Mouse (Mus musculus) gastrocnemius, adult 2 months (tissue): ENCODE measurements around the gene Zswim1. TPM values are rescaled to one million over a fixed set of nuclear protein-coding genes. Genes with fewer than 3 reads are reported as not detected.
A peak's percentile ranks its signal among the peaks of the same experiment; 100 is the strongest.
"Not testable (repeated sequence)": the region's sequence is repeated elsewhere in the genome, so short reads cannot be mapped to it uniquely, and the experiment has no call there.

Experiments used
- DNase-seq: peaks from one replicate; pipeline ENCODE4 v3.0.0; 2022
- H3K27ac ChIP-seq: fragments of 200-600 bp; 2 replicates; pipeline ENCODE4 v1.8.1; 2022; ENCODE audit warnings: mild to moderate bottlenecking
- H3K4me3 ChIP-seq: fragments of 200-600 bp; 2 replicates; pipeline ENCODE4 v1.8.1; 2022; ENCODE audit warnings: mild to moderate bottlenecking, moderate library complexity
- CTCF ChIP-seq: fragments of 200-600 bp; IDR thresholded peaks from 2 replicates; pipeline ENCODE4 v1.8.1; 2022; ENCODE audit warnings: antibody characterized with exemption, mild to moderate bottlenecking, moderate library complexity
- intact Hi-C: fragments of 180-260 bp; cut with DNase I; formaldehyde crosslinking; loops from one replicate; pipeline ENCODE4 v1.15.1; 2025
- total RNA-seq, 2 experiments: library from RNA; stranded (reverse); gene quantifications; 2 replicates each; pipeline ENCODE4 v1.2.3; 2021

The Zswim1 gene
- total RNA-seq, 2 experiments from 2014 or later, result 4.6 to 4.9 TPM

DNA sequence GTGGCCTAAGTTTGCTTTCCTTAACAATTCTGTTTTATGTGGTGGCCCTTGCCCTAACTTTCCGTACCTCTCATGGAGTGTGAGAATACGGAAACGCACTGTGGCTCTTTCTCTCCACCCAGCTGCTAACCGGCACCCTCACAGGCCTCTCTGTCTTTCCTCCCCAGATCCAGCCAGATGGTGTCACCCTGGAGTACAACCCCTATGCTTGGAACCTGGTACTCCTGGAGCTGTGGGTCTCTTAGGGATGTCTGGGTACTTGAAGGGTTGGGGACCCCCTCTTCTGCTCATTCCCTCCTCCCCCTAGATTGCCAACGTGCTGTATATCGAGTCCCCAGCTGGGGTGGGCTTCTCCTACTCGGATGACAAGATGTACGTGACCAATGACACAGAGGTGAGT is 12.0 kb downstream of the Zswim1 start:
- intact Hi-C loops, result no loop called here

DNA sequence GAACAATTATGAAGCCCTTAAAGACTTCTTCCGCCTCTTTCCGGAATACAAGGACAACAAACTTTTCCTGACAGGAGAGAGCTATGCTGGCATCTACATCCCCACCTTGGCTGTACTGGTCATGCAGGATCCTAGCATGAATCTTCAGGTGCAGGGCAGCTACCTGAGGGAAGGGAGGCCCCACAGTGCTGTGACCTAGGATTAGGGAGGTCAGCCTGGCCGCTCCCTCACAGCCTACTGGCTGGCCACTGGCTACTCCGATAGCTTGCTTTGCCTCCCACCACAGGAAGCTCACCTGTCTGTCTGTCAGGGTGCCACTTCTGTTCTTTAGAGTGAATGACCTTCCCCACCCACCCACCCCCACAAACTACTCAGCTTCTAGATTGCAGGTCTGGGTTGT is 12.7 kb downstream of the Zswim1 start:
- intact Hi-C loops, result no loop called here
- Histone ChIP-seq H3K4me3 (peak overlapping the region; percentile 75), H3K27ac (no peak overlapping the region)
- TF ChIP-seq CTCF, result no peak
- no peak for DNase-seq

More for the DNA sequence above, 12.0 kb downstream of the Zswim1 start:
- TF ChIP-seq CTCF, result peak; percentile 10; the same call in 1 of the 2 replicates
- Histone ChIP-seq H3K4me3 (peak overlapping the region; percentile 75), H3K27ac (peak overlapping the region; percentile 95)
- DNase-seq, result no peak

DNA sequence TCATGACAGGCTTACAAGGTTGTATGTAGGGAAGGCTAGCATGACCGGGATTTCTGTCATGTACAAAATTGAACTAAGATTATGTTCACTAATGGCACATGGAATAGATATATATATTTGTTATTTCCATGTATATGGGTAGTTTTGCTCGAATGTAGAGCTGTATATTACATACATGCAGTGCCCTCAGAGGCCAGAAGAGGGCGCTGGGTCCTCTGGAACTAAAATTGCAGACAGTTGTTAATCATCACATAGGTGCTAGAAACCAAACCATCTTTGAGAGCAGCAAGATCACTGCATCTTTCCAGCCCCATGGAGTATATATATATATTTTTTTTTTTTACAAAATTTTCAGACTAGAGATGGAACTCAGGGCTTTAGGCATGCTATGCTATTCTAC is 23.3 kb downstream of the Zswim1 start:
- TF ChIP-seq CTCF, result peak; percentile 60
- Histone ChIP-seq H3K27ac (no peak overlapping the region), H3K4me3 (no peak overlapping the region)
- DNase-seq, result no peak
- intact Hi-C loops, result no loop called here

DNA sequence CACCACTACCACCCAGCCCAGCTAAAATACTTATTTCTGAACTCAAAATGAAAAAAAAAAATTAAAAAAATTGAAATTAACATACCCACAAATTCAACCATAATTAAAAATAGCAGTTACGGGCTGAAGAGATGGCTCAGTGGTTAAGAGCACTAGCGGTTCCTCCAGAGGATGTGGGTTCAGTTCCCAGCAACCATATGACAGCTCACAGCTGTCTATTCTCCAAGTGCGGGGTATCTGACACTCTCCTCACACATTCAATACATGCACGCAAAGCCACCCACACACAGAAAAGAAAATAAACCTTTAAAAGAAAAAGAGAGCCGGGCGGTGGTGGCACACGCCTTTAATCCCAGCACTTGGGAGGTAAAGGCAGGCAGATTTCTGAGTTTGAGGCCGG is 27.6 kb downstream of the Zswim1 start:
- no peak for DNase-seq
- H3K27ac ChIP-seq, result no peak overlapping the region

DNA sequence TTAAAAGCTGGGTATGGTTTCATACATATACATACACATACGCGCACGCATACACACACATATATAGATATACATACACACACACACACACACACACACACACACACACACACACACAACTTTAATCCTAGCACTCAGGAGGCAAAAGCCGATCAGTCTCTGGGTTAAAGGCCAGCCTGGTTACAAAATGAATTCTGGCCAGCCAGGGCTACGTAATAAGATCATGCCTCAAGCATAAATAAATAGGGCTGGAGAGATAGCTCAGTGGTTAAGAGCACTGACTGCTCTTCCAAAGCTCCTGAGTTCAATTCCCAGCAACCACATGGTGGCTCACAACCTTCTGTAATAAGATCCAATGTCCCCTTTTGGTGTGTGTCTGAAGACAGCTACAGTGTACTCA is 33.1 kb downstream of the Zswim1 start:
- H3K27ac ChIP-seq, intact Hi-C loops: not testable (repeated sequence)
- DNase-seq, result peak; percentile 5
- H3K4me3 ChIP-seq, result peak overlapping the region; percentile 83

More for the DNA sequence above, 27.6 kb downstream of the Zswim1 start:
- intact Hi-C loops, result no loop called here
- no peak for TF ChIP-seq CTCF
- H3K4me3 ChIP-seq, result no peak overlapping the region

DNA sequence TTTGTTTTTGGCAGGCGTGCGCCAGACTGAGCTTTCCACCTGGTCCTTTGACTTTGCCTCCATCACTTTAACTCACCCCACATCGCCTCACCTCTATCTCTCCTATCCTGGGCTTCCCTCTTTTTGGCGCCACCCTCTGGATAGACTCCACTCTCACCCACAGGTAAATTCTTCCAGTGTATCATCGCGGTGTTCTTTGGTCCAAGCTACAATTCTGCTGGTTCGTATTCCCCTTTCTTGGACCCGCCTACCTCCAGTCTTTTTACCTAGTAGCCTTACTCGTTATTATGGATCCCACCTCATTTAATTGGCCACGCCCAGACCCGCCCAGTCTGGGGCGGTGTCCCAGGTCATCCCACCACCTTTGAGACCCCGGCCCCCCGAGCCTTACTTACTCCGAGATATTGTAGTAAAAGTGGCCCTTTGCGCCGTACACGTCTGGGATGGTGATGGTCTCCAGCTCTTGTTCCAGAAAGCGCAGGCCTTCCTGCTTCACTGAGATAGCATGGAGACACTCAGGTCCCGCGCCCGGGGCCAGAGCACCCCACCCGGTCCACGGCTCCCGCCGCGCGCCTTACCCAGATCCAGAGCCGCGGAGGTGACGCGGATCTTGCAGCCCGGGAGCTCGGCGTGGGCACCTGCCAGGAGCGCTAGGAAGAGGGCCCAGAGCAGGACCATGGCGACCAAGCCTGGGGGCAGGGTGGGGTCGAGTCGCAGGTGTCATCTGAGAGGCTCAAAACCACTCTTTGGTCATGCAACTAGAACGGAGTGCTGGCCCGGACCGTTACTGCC is 34.0 kb downstream of the Zswim1 start:
- peak; percentile 41 for DNase-seq
- intact Hi-C loops, result no loop called here
- peak overlapping the region; percentile 80 for H3K27ac ChIP-seq
- peak overlapping the region; percentile 83 for H3K4me3 ChIP-seq
- TF ChIP-seq CTCF, result no peak

DNA sequence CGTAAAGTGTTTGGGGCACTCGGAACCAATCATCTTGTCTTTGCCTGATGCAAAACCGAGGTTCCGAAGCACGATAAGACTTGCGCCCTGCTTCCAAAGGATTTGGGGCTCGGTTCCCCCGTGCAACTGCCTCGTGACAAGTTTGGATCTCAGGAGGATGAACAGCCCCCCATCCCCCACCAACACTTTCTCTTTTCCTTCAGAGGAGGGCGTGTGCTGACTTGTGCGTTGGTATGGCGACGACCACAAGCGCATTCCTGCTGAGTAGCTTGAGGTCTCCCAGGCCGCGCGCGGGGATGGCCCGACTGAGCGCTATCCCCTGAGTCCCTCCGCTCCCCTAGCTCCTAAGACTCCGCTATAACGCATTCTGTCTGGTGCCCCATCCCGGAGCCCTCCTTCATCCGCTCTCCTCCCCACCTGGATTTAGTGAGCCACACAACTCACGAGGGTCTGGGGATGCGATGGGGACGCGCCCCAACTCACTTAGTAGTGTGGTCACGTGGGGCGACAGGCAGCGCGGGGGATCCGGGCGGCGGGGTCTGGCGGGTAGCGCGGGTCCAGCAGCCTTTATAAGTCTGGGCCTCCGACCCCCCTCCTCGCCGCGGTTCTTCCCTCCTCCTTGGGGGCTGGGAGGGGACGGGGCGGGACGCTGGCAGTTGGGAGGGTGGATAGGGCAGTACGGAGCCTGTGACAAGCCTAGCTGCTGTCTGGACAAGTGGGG is 34.8 kb downstream of the Zswim1 start, which contains the start of gene Pltp:
Gene Pltp, minus strand, starts transcription at position 611 of the 721 bp plus-strand sequence.
- H3K4me3 ChIP-seq, result peak within 1 kb of the TSS; percentile 83
- peak within 1 kb of the TSS; percentile 80 for H3K27ac ChIP-seq
- intact Hi-C loops, result no loop called here
- TF ChIP-seq CTCF, result no peak
- DNase-seq, result peak; percentile 68

DNA sequence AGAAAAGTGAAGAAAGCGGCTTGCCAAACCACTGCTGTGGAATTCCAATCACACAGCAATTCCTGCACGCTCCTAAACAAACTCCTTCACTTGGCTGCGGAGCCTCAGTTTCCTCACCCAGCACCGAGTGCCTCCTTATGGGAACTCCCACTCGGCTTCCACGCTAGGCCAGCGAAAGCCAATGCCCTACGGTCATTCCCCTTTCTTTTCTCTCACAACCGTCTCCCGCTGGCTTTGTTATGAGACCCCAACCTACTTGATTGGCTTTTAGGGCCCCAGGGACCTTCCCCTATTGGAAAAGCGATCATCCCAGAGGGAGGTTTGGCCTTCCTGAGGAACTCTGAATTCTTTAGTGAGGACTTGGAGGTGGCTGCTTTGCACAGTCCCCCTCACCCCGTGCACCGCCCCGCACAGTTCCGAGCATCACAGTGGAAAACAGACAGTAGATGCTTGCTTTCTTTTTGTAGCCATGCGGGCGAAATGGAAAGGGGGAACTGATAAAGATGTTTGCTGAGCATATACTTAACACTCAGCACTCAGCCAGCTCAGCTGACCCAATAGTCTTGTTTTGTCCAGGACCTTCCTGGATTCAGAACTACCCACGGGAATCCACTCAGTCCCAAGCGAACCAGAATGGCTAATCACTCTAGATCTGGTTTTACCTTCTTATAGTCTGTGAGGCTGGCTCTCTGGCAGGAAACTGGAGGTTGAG is 35.5 kb downstream of the Zswim1 start:
- intact Hi-C loops, result no loop called here
- Histone ChIP-seq H3K4me3 (peak overlapping the region; percentile 83), H3K27ac (peak overlapping the region; percentile 80)
- peak; percentile 19 for DNase-seq
- TF ChIP-seq CTCF, result no peak

DNA sequence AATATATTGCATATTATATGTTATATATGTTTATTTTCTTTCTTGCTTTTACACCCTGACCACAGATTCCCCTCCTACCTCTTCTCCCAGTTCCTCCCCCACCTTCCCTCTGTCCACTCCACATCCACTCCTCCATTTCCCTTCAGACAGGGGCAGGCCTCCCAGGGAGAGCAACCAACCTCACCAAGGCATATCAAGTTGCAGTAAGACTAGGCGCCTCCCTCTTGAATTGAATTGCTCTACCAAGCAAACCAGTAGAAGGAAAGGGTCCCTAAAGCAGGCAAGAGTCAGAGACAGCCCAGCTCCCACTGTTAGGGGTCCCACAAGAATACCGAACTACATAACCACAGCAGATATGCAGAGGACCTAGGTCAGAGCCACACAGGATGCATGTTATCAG is 36.7 kb downstream of the Zswim1 start:
- no peak for TF ChIP-seq CTCF
- Histone ChIP-seq H3K27ac (no peak overlapping the region), H3K4me3 (no peak overlapping the region)
- intact Hi-C loops, result no loop called here
- DNase-seq, result peak; percentile 4

DNA sequence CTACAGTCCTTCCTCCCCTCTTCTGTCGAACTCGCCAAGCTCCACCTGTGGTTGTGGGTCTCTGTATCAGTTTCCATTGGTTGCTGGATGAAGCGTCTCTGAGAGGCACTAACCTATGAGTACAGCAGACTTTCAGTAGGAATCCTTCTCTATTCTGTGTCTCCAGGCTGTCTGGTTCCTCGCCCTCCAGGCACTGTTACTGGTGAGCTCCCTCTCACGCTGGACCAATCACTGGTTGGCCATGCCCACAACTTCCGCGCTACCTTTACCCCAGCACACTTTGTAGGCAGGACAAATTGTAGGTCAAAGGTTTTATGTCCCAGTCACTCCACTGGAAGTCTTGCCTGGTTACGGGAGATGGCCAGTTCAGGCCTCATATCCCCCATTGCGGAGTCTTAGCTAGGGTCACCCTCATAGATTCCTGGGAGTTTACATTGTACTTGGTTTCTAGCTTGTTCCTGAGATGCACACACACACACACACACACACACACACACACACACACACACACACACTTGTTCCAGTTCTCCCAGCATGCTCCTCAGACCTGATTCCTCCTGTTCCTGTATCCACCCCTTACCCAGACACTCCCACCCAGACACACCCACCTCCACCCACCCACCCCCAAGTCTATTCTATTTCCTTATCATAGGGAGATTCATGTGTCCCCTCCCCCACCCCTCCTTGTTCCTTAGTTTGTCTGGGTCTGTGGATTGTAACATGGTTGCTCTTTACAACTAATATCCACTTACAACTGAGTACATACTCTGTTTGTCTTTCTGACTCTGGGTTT is 37.4 kb downstream of the Zswim1 start:
- intact Hi-C loops, result no loop called here
- H3K4me3 ChIP-seq, result no peak overlapping the region
- no peak for TF ChIP-seq CTCF
- peak; percentile 9 for DNase-seq
- no peak overlapping the region for H3K27ac ChIP-seq

DNA sequence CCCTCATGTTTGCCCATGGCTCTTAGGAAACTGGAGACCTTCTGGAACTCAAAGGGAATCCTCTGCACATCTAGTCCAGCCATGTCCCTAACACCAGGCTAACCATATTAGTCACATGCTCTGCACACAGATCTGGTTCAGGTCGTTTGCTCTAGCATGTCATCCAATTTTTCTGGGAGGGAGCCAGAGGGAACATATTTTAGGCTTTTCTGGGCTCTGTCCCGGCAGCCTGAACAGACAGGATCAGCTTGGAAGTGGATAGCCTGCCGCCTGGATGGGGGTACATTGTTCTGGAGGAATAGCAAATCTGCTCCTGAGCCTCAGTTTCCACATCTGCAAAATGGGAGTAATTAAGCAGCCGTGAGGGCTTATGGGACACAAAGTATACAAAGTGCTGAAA is 38.6 kb downstream of the Zswim1 start:
- intact Hi-C loops, result no loop called here
- DNase-seq, result peak; percentile 27
- TF ChIP-seq CTCF, result no peak
- no peak overlapping the region for H3K4me3 ChIP-seq
- peak overlapping the region; percentile 79 for H3K27ac ChIP-seq
